Mouse (Mus musculus): ENCODE data around the gene Gm8660. TPM values are rescaled to one million over a fixed set of nuclear protein-coding genes. Genes with fewer than 3 reads are reported as not detected.
"Not testable (repeated sequence)": the region's sequence is repeated elsewhere in the genome, so short reads cannot be mapped to it uniquely, and the experiment has no call there.

The Gm8660 gene
- total RNA-seq (2015; ENCODE audit: low replicate concordance) (not detected in 2 replicates), total RNA-seq (2017; ENCODE audit: low replicate concordance) (not detected in 2 replicates)

DNA sequence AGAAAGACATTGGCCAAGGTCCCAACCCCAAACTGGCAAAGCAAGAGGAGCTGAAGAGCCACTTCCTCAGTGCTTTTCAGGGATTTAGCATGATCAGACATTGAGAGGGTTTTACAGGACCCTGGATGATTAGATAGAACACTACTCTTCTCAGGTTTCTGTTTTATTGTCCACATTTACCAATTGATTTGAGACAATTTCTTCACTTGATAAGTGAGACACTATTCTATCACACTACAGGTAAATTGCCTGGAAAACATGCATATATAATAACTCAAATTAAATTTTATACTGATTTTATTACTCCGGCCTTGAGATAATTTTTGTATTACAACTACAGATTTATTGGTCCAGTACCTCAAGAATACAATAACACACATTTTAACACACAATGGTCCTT lies at the start of gene Gm8660:
TSS of gene Gm8660 (minus strand) at position 101 of the 400 bp plus-strand sequence.
- ATAC-seq (replicated peaks; ENCODE audit: low FRiP score, poor library complexity, severe bottlenecking): not testable (repeated sequence)

DNA sequence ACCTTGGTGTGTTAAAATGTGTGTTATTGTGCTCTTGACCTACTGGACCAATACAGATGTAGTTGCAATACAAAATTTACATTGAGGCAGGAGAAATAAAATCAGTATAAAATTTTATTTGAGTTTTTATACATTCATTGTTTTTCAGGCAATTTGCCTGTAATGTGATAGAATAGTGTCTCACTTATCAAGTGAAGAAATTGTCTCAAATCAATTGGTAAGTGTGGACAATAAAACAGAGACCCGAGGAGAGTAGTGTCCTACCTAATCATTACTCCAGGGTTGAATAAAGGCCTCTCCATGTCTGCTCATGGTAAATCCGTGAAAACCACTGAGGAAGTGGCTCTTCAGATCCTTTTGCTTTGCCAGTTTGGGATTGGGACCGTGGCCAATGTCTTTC lies 42.4 kb upstream of the Gm8660 start, which contains the start of gene Vmn1r148:
TSS of gene Vmn1r148 (plus strand) at position 301 of the 400 bp plus-strand sequence.
- not testable (repeated sequence) for ATAC-seq (replicated peaks; ENCODE audit: low FRiP score, poor library complexity, severe bottlenecking)

DNA sequence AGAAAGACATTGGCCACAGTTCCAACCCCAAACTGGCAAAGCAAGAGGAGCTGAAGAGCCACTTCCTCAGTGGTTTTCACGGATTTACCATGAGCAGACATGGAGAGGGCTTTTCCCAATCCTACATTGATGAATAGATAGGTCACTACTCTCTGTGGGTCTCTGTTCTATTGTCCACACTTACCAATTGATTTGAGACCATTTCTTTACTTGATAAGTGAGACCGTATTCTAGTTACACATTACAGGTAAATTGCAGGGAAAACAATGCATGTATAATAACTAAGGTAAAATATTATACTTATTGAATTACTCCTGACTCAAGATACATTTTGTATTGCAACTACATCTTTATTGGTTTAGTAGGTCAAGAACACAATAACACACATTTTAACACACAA lies 41.2 kb downstream of the Gm8660 start, which contains the start of gene Gm4187:
TSS of gene Gm4187 (minus strand) at position 101 of the 400 bp plus-strand sequence.
- not testable (repeated sequence) for ATAC-seq (replicated peaks; ENCODE audit: low FRiP score, poor library complexity, severe bottlenecking)

Other genes starting within 250 kb of the Gm8660 start
- not detected in 2 replicates for gene Gm10666, start 236.3 kb downstream of the Gm8660 start, total RNA-seq (2015; ENCODE audit: low replicate concordance)
- gene Gm10666, start 236.3 kb downstream of the Gm8660 start, total RNA-seq (2017; ENCODE audit: low replicate concordance): not detected in 2 replicates
- not detected in 2 replicates for gene Vmn1r142, start 207.0 kb downstream of the Gm8660 start, total RNA-seq (2015; ENCODE audit: low replicate concordance)
- not detected in 2 replicates for gene Vmn1r142, start 207.0 kb downstream of the Gm8660 start, total RNA-seq (2017; ENCODE audit: low replicate concordance)
- not detected in 2 replicates for gene Vmn1r143, start 181.7 kb downstream of the Gm8660 start, total RNA-seq (2015; ENCODE audit: low replicate concordance)
- not detected in 2 replicates for gene Vmn1r143, start 181.7 kb downstream of the Gm8660 start, total RNA-seq (2017; ENCODE audit: low replicate concordance)
- gene Gm8653, start 169.8 kb downstream of the Gm8660 start, total RNA-seq (2015; ENCODE audit: low replicate concordance): not detected in 2 replicates
- not detected in 2 replicates for gene Gm8653, start 169.8 kb downstream of the Gm8660 start, total RNA-seq (2017; ENCODE audit: low replicate concordance)
- gene Gm8453, start 141.6 kb downstream of the Gm8660 start, total RNA-seq (2015; ENCODE audit: low replicate concordance): not detected in 2 replicates
- not detected in 2 replicates for gene Gm8453, start 141.6 kb downstream of the Gm8660 start, total RNA-seq (2017; ENCODE audit: low replicate concordance)
- gene Gm4187, start 41.3 kb downstream of the Gm8660 start, total RNA-seq (2015; ENCODE audit: low replicate concordance): not detected in 2 replicates
- not detected in 2 replicates for gene Gm4187, start 41.3 kb downstream of the Gm8660 start, total RNA-seq (2017; ENCODE audit: low replicate concordance)
- not detected in 2 replicates for gene Vmn1r148, start 42.5 kb upstream of the Gm8660 start, total RNA-seq (2015; ENCODE audit: low replicate concordance)
- gene Vmn1r148, start 42.5 kb upstream of the Gm8660 start, total RNA-seq (2017; ENCODE audit: low replicate concordance): not detected in 2 replicates
- not detected in 2 replicates for gene Vmn1r149, start 67.2 kb upstream of the Gm8660 start, total RNA-seq (2015; ENCODE audit: low replicate concordance)
- not detected in 2 replicates for gene Vmn1r149, start 67.2 kb upstream of the Gm8660 start, total RNA-seq (2017; ENCODE audit: low replicate concordance)
- not detected in 2 replicates for gene Gm10665, start 93.0 kb upstream of the Gm8660 start, total RNA-seq (2015; ENCODE audit: low replicate concordance)
- gene Gm10665, start 93.0 kb upstream of the Gm8660 start, total RNA-seq (2017; ENCODE audit: low replicate concordance): not detected in 2 replicates
- gene Vmn1r151, start 128.6 kb upstream of the Gm8660 start, total RNA-seq (2015; ENCODE audit: low replicate concordance): not detected in 2 replicates
- not detected in 2 replicates for gene Vmn1r151, start 128.6 kb upstream of the Gm8660 start, total RNA-seq (2017; ENCODE audit: low replicate concordance)
- not detected in 2 replicates for gene Vmn1r152, start 151.9 kb upstream of the Gm8660 start, total RNA-seq (2015; ENCODE audit: low replicate concordance)
- not detected in 2 replicates for gene Vmn1r152, start 151.9 kb upstream of the Gm8660 start, total RNA-seq (2017; ENCODE audit: low replicate concordance)
- gene Gm8677, start 163.8 kb upstream of the Gm8660 start, total RNA-seq (2015; ENCODE audit: low replicate concordance): not detected in 2 replicates
- not detected in 2 replicates for gene Gm8677, start 163.8 kb upstream of the Gm8660 start, total RNA-seq (2017; ENCODE audit: low replicate concordance)
- gene Gm4201, start 194.3 kb upstream of the Gm8660 start, total RNA-seq (2015; ENCODE audit: low replicate concordance): not detected in 2 replicates
- gene Gm4201, start 194.3 kb upstream of the Gm8660 start, total RNA-seq (2017; ENCODE audit: low replicate concordance): not detected in 2 replicates
- not detected in 2 replicates for gene Gm4565, start 217.1 kb upstream of the Gm8660 start, total RNA-seq (2015; ENCODE audit: low replicate concordance)
- not detected in 2 replicates for gene Gm4565, start 217.1 kb upstream of the Gm8660 start, total RNA-seq (2017; ENCODE audit: low replicate concordance)

All from erythroblast, adult 5-6 weeks (primary cell).